Mouse (Mus musculus) neural tube, embryonic 11.5 days (tissue): Measurements from ENCODE around the gene Vax2. TPM values are rescaled to one million over a fixed set of nuclear protein-coding genes. Genes with fewer than 3 reads are reported as not detected.

Experiments
- ATAC-seq: fragments of 200-750 bp; cut with Nextera tagmentation; 2 replicates; pipeline ENCODE4 v1.8.0; 2017; ENCODE audit warnings: moderate number of reproducible peaks, mild to moderate bottlenecking, moderate TSS enrichment, moderate library complexity; ENCODE audit not compliant: insufficient read depth, low FRiP score, low TSS enrichment
- DNase-seq: peaks from one replicate; pipeline ENCODE4 v3.0.0-alpha.2; 2015; ENCODE audit warnings: low spot score
- H3K27ac ChIP-seq: fragments of 300-500 bp; sonication (generic); 2 replicates; pipeline ENCODE4 v1.5.1; 2014; ENCODE audit warnings: low read depth, mild to moderate bottlenecking, low read length
- H3K27me3 ChIP-seq: fragments of 300-500 bp; sonication (generic); 2 replicates; pipeline ENCODE4 v1.6.1; 2014; ENCODE audit warnings: mild to moderate bottlenecking, low read length, mixed read lengths; ENCODE audit not compliant: control insufficient read depth, insufficient read depth
- H3K36me3 ChIP-seq: fragments of 300-500 bp; sonication (generic); 2 replicates; pipeline ENCODE4 v1.6.1; 2014; ENCODE audit warnings: mild to moderate bottlenecking, low read length, moderate library complexity, mixed read lengths; ENCODE audit not compliant: control insufficient read depth, insufficient read depth
- H3K4me1 ChIP-seq: fragments of 300-500 bp; sonication (generic); 2 replicates; pipeline ENCODE4 v1.6.1; 2014; ENCODE audit warnings: low read length, mixed read lengths; ENCODE audit not compliant: control insufficient read depth, insufficient read depth
- H3K4me2 ChIP-seq: fragments of 300-500 bp; sonication (generic); 2 replicates; pipeline ENCODE4 v1.6.1; 2014; ENCODE audit warnings: low read depth, mild to moderate bottlenecking, moderate library complexity
- H3K4me3 ChIP-seq: fragments of 300-500 bp; sonication (generic); 2 replicates; pipeline ENCODE4 v1.5.1; 2014; ENCODE audit warnings: low read depth, low read length
- H3K9ac ChIP-seq: fragments of 300-500 bp; sonication (generic); 2 replicates; pipeline ENCODE4 v1.6.1; 2014; ENCODE audit warnings: mild to moderate bottlenecking, low read length
- H3K9me3 ChIP-seq: fragments of 300-500 bp; sonication (generic); 2 replicates; pipeline ENCODE4 v1.6.1; 2016; ENCODE audit warnings: low read length; ENCODE audit not compliant: control insufficient read depth
- WGBS: fragments of 180-500 bp; shearing (Covaris S2); extraction: QIAGEN DNeasy Blood & Tissue Kit; methylation state at CpG from one replicate; pipeline ENCODE4 v1.1.7; 2014; 5-methylcytosine and 5-hydroxymethylcytosine counted together
- polyA plus RNA-seq: library from polyadenylated mRNA; unstranded; fragments of >200 nt; fragmentation: Nextera tagmentation; extraction: Ambion mirVana; gene quantifications from 2 replicates; pipeline ENCODE4 v1.2.1, GENCODE M21; 2014

Vax2 gene
- not detected in 2 replicates for polyA plus RNA-seq

DNA sequence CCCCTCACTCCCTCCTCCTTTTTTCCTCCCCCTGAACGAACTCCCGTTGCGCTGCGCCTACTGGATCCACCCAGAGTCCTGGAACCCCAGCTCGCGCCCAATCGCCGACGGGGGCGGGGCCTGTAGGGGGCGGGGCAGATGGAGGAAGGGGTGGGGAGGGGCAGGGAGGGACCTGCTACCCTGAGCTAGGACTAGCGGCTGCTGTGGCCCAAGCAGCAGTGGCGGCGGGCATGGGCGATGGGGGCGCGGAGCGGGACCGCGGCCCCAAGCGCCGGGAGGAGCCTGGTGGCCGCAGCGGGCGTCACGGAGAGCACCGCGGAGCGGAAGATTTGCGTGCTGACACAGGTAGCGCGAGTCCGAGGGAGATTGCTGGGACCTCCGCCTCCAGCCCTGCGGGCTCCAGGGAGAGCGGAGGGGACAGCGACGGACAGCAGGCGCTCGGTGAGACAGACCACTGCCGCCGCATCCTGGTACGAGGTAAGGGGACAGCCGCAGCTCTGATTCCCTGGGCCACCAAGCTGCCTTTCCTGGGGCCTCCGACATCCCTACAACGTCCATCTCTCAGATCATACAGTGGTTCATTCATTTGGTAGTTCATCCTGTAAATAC is at the start of gene Vax2:
TSS of gene Vax2 (plus strand) at position 198 of the 609 bp plus-strand sequence.
- peak; percentile 86 for DNase-seq
- Histone ChIP-seq H3K27ac (no peak within 1 kb of the TSS), H3K36me3 (no peaks in the 10 kb centered on the region), H3K9me3 (no peaks in the 10 kb centered on the region), H3K4me2 (peak within 1 kb of the TSS; percentile 61), H3K9ac (no peak within 1 kb of the TSS), H3K4me1 (peaks cover 6% of the 10 kb centered on the region; the same call in 1 of the 2 replicates), H3K27me3 (peaks cover 100% of the 10 kb centered on the region), H3K4me3 (peak within 1 kb of the TSS; percentile 37)
- peak; percentile 91 for ATAC-seq
- under 1% methylated on average over 45 of the region's 46 CpGs for WGBS

DNA sequence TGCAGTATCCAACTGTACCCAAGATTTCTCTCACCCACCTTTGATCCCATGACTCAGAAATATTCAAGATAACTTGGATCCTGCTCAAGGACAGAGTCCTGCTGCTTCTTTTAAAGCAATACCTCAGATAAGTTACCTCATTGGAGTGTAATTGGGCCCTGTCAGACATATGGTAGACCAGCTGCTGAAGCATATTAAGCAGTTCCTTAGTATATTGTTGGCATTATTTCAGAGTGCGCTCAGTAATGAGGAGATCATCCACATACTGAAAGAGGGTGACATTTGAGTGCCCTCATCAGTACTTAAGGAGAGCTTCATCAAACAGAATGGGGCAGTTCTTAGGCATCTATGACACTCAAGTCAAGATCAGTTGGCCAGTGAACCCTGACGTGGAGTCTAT is 46.1 kb upstream of the Vax2 start:
- no peak overlapping the region for H3K9ac ChIP-seq
- H3K36me3 ChIP-seq: no peaks in the 10 kb centered on the region
- no peaks in the 10 kb centered on the region for H3K27me3 ChIP-seq
- H3K4me1 ChIP-seq: no peaks in the 10 kb centered on the region
- no peak overlapping the region for H3K27ac ChIP-seq
- no peak overlapping the region for H3K4me2 ChIP-seq
- H3K9me3 ChIP-seq: no peaks in the 10 kb centered on the region
- WGBS: 92% methylated on average over 2 of the region's 2 CpGs
- DNase-seq: no peak
- no peak overlapping the region for H3K4me3 ChIP-seq
- ATAC-seq: no peak

GRCm38 (mm10) chr6:83673395-83673794 is 37.7 kb upstream of the Vax2 start:
- DNase-seq: peak; percentile 83
- Histone ChIP-seq H3K27me3 (no peaks in the 10 kb centered on the region), H3K27ac (no peak overlapping the region), H3K4me1 (no peaks in the 10 kb centered on the region), H3K9me3 (no peaks in the 10 kb centered on the region), H3K4me3 (no peak overlapping the region), H3K9ac (no peak overlapping the region), H3K36me3 (no peaks in the 10 kb centered on the region), H3K4me2 (no peak overlapping the region)
- WGBS: 8% methylated on average over 4 of the region's 4 CpGs
- no peak for ATAC-seq

- H3K4me2 ChIP-seq: no peak within 1 kb of the TSS
- no peak within 1 kb of the TSS for H3K27ac ChIP-seq
- no peaks in the 10 kb centered on the region for H3K9me3 ChIP-seq
- no peak for DNase-seq
- H3K4me3 ChIP-seq: no peak within 1 kb of the TSS
- 71% methylated on average over 4 of the region's 4 CpGs for WGBS
- H3K36me3 ChIP-seq: no peaks in the 10 kb centered on the region
- no peak for ATAC-seq
- no peak within 1 kb of the TSS for H3K9ac ChIP-seq
- H3K27me3 ChIP-seq: no peaks in the 10 kb centered on the region
- no peaks in the 10 kb centered on the region for H3K4me1 ChIP-seq
These were observed 33.3 kb upstream of the Vax2 start, which contains the start of gene Cd207 for GRCm38 (mm10) chr6:83677757-83678156. Cd207 (minus strand) TSS chr6:83677857.

DNA sequence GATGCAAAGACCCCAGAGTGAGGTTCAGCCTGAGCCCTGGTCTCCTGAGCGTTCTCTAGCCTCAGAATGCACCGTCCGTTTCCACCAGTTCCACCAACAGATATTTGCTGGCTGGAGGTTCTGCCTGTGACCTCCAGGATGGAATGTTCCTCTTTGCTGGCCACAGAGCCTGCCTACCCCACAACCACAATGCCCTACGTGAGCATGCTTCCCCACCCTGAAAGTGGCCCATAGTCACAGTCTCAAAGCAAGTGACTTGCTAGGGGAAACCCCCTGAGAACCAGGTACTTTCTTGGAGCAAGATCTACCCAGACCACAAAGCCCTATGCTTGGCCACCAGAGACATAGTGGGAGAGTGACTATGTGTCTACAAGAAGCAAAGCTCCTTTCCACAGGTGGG is 21.7 kb upstream of the Vax2 start:
- 88% methylated on average over 4 of the region's 4 CpGs for WGBS
- ATAC-seq: no peak
- no peak for DNase-seq
- Histone ChIP-seq H3K4me1 (no peaks in the 10 kb centered on the region), H3K9me3 (no peaks in the 10 kb centered on the region), H3K9ac (no peak overlapping the region), H3K4me2 (no peak overlapping the region), H3K36me3 (no peaks in the 10 kb centered on the region), H3K27me3 (peaks cover 38% of the 10 kb centered on the region), H3K27ac (no peak overlapping the region), H3K4me3 (no peak overlapping the region)

- ATAC-seq (no peak), DNase-seq (peak; percentile 50)
- no peak overlapping the region for H3K4me2 ChIP-seq
- no peak overlapping the region for H3K4me3 ChIP-seq
- no peaks in the 10 kb centered on the region for H3K4me1 ChIP-seq
- WGBS: 18% methylated on average over 4 of the region's 5 CpGs
- peaks cover 46% of the 10 kb centered on the region for H3K27me3 ChIP-seq
- H3K9me3 ChIP-seq: no peaks in the 10 kb centered on the region
- no peak overlapping the region for H3K27ac ChIP-seq
- no peak overlapping the region for H3K9ac ChIP-seq
- H3K36me3 ChIP-seq: no peaks in the 10 kb centered on the region
These were observed 20.8 kb upstream of the Vax2 start for GRCm38 (mm10) chr6:83690277-83690676.

GRCm38 (mm10) chr6:83690936-83691335 is 20.1 kb upstream of the Vax2 start:
- DNase-seq: no peak
- peaks cover 53% of the 10 kb centered on the region for H3K27me3 ChIP-seq

DNA sequence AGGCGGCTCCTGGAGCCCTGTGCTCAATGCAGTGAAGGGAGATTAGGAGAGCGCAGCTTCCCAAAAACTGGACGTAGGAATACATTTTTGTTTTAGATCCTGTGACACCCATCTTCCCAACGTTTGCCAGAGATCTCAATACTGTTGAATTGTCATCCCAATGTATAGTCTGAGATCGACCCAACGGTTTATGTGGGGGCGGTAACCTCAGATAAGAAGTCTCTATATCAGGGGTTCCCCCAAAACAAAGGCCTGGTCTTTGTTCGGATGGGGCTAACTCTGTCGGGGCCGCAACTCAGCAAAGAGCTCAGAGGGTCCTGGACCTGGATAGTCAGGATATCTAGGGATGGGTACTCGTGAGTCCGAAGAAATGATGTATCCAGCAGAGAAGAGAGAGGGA is 18.1 kb upstream of the Vax2 start:
- ATAC-seq (no peak), DNase-seq (no peak)
- no peak overlapping the region for H3K4me3 ChIP-seq
- no peak overlapping the region for H3K27ac ChIP-seq
- no peaks in the 10 kb centered on the region for H3K9me3 ChIP-seq
- H3K4me2 ChIP-seq: no peak overlapping the region
- no peaks in the 10 kb centered on the region for H3K36me3 ChIP-seq
- H3K4me1 ChIP-seq: no peaks in the 10 kb centered on the region
- peaks cover 73% of the 10 kb centered on the region for H3K27me3 ChIP-seq
- under 1% methylated on average over 12 of the region's 12 CpGs for WGBS
- H3K9ac ChIP-seq: no peak overlapping the region

More at GRCm38 (mm10) chr6:83690936-83691335, 20.1 kb upstream of the Vax2 start:
- Histone ChIP-seq H3K9ac (no peak overlapping the region), H3K9me3 (no peaks in the 10 kb centered on the region), H3K27ac (no peak overlapping the region), H3K36me3 (no peaks in the 10 kb centered on the region), H3K4me3 (no peak overlapping the region), H3K4me1 (no peaks in the 10 kb centered on the region), H3K4me2 (no peak overlapping the region)
- no peak for ATAC-seq
- WGBS: 52% methylated on average over 2 of the region's 2 CpGs

DNA sequence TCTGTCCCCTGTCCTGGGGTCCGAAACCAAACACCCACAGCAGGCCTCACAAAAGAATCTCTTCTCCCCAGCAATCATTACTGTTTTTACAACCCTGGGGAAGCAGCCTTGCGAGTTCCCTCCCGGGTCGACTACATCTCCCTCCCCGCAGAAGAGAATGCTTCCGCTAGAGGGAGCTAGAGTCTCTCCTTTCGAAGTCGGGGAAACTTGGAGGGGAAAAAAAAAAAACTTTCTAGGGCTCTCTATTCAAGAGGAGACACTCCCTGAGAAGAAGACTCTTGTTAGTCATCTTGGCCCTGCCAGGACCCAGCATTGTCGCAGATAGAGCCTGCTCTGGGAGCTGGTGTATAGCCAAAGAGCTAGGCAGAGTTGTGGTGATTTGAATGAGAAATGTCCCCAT is 17.2 kb upstream of the Vax2 start:
- Histone ChIP-seq H3K36me3 (no peaks in the 10 kb centered on the region), H3K4me1 (no peaks in the 10 kb centered on the region), H3K9me3 (no peaks in the 10 kb centered on the region), H3K9ac (no peak overlapping the region), H3K27ac (no peak overlapping the region), H3K4me2 (no peak overlapping the region), H3K27me3 (peaks cover 77% of the 10 kb centered on the region), H3K4me3 (no peak overlapping the region)
- DNase-seq (peak; percentile 59), ATAC-seq (no peak)
- 0% methylated on average over 9 of the region's 9 CpGs for WGBS
